Mouse (Mus musculus) embryonic facial prominence, embryonic 11.5 days (tissue): Measurements from ENCODE around the gene Rbbp4. TPM values are rescaled to one million over a fixed set of nuclear protein-coding genes. Genes with fewer than 3 reads are reported as not detected.

Experiments used
- ATAC-seq: fragments of 200-750 bp; cut with Nextera tagmentation; replicated peaks from 2 replicates; pipeline ENCODE4 v1.8.0; 2017; ENCODE audit warnings: low read depth; ENCODE audit not compliant: insufficient number of reproducible peaks, low FRiP score, low TSS enrichment
- DNase-seq: peaks from one replicate; pipeline ENCODE4 v3.0.0-alpha.2; 2015; ENCODE audit warnings: low spot score
- H3K27ac ChIP-seq: fragments of 300-500 bp; sonication (generic); replicated peaks from 2 replicates; pipeline ENCODE4 v1.5.1; 2014; ENCODE audit warnings: mild to moderate bottlenecking, low read depth, low read length, control low read depth
- H3K27me3 ChIP-seq: fragments of 300-500 bp; sonication (generic); 2 replicates; pipeline ENCODE4 v1.6.1; 2014; ENCODE audit warnings: mild to moderate bottlenecking, low read length, moderate library complexity, mixed read lengths; ENCODE audit not compliant: control insufficient read depth, insufficient read depth
- H3K36me3 ChIP-seq: fragments of 300-500 bp; sonication (generic); replicated peaks from 2 replicates; pipeline ENCODE4 v1.6.1; 2014; ENCODE audit warnings: low read depth, mild to moderate bottlenecking, low read length, moderate library complexity, mixed read lengths; ENCODE audit not compliant: control insufficient read depth, insufficient read depth
- H3K4me1 ChIP-seq: fragments of 300-500 bp; sonication (generic); 2 replicates; pipeline ENCODE4 v1.6.1; 2014; ENCODE audit warnings: low read length, mixed read lengths; ENCODE audit not compliant: control insufficient read depth, insufficient read depth
- H3K4me2 ChIP-seq: fragments of 300-500 bp; sonication (generic); 2 replicates; pipeline ENCODE4 v1.6.1; 2014; ENCODE audit warnings: low read depth, mild to moderate bottlenecking, control low read depth, low read length, moderate library complexity
- H3K4me3 ChIP-seq: fragments of 300-500 bp; sonication (generic); 2 replicates; pipeline ENCODE4 v1.5.1; 2014; ENCODE audit warnings: low read depth, low read length, control low read depth
- H3K9ac ChIP-seq: fragments of 300-500 bp; sonication (generic); replicated peaks from 2 replicates; pipeline ENCODE4 v1.6.1; 2014; ENCODE audit warnings: mild to moderate bottlenecking, control low read depth, low read length
- H3K9me3 ChIP-seq: fragments of 300-500 bp; sonication (generic); replicated peaks from 2 replicates; pipeline ENCODE4 v1.6.1; 2016; ENCODE audit warnings: mild to moderate bottlenecking, low read length, inconsistent platforms, mixed read lengths; ENCODE audit not compliant: control insufficient read depth
- WGBS: fragments of 180-500 bp; shearing (Covaris S2); extraction: QIAGEN DNeasy Blood & Tissue Kit; methylation state at CpG from one replicate; pipeline ENCODE4 v1.1.7; 2014; 5-methylcytosine and 5-hydroxymethylcytosine counted together
- polyA plus RNA-seq: library from polyadenylated mRNA; unstranded; fragments of >200 nt; fragmentation: Nextera tagmentation; extraction: Ambion mirVana; gene quantifications from 2 replicates; pipeline ENCODE4 v1.2.1, GENCODE M21; 2014

The Rbbp4 gene
- polyA plus RNA-seq: 584 and 661 TPM in 2 replicates

DNA sequence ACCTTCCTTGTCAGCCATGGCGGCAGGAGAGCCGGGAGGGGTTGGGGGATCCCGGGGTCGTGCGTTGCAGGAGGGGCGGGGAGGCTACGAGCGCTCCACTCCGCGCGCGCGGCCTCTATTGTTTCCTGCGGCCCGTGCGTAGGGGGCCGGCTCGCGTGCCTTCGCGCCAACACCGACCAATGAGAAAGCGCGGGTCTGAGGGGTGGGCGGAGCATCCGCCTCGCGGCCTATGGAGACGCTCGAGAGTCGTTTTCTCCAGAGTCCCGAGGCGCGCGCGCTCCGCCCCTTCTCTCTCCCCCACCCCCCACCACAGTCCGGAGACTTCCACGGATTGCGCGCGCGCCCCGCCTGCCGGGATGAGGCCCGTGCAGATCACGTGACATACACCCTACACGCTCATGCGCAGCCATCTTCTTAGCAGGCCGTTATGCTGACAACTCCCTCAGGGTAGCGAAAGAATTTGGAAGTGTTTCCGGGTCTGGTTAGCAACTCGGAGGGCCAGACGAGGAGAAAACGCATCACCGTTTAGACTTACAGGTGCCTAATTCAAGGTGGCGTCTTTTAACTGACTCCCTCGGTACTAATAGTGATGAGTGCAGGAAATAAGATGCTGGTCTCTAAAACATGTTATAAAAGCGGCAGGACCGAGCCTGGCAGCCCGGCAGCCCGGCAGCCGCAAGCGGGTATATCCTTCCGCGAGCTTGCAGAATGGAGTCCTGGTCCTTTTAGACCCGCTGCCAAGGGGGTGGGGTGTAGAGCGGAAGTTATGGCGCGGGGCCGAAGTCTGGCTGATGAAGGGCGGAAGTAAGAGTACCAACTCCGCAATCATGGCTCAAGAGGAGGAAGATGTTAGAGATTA lies at the start of gene Rbbp4, which contains the start of gene Zbtb8os:
Rbbp4 (minus strand) TSS at position 155 of the 859 bp plus-strand sequence.
Zbtb8os (plus strand) TSS at position 480 of the 859 bp plus-strand sequence.
- H3K27me3 ChIP-seq: no peaks in the 10 kb centered on the region
- peaks cover 3% of the 10 kb centered on the region; the same call in 1 of the 2 replicates for H3K36me3 ChIP-seq
- H3K27ac ChIP-seq: peak within 1 kb of the TSS; percentile 97
- peak within 1 kb of the TSS; percentile 99 for H3K9ac ChIP-seq
- under 1% methylated on average over 73 of the region's 73 CpGs for WGBS
- H3K4me2 ChIP-seq: peak within 1 kb of the TSS; percentile 57
- H3K4me3 ChIP-seq: peak within 1 kb of the TSS; percentile 95
- H3K9me3 ChIP-seq: no peaks in the 10 kb centered on the region
- DNase-seq: peak; percentile 100
- peak; percentile 95 for ATAC-seq
- H3K4me1 ChIP-seq: peaks cover 3% of the 10 kb centered on the region; the same call in 1 of the 2 replicates

DNA sequence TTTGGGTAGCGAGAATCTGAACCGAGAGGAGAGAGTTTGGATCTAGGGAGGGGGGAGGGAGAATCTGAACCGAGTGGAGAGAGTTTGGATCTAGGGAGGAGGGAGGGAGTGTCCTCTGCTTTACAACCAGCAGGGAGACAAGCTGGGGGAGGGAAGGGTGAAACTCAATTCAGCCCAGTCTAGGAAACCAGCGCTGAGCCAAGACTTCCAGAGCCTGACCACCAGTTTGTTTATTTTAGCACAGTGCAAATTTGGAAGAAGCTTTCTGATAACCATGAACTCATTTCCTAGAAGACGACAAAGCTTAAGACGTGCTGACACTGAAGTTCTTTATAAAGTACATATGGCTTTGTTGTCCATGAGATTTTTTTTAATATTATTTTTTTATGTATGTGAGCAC lies 49.3 kb upstream of the Rbbp4 start:
- Histone ChIP-seq H3K27me3 (no peaks in the 10 kb centered on the region), H3K36me3 (no peaks in the 10 kb centered on the region), H3K4me1 (no peaks in the 10 kb centered on the region), H3K9me3 (no peaks in the 10 kb centered on the region), H3K27ac (no peak overlapping the region), H3K4me2 (no peak overlapping the region), H3K9ac (no peak overlapping the region), H3K4me3 (no peak overlapping the region)
- no peak for DNase-seq
- WGBS: 35% methylated on average over 6 of the region's 6 CpGs
- no peak for ATAC-seq

DNA sequence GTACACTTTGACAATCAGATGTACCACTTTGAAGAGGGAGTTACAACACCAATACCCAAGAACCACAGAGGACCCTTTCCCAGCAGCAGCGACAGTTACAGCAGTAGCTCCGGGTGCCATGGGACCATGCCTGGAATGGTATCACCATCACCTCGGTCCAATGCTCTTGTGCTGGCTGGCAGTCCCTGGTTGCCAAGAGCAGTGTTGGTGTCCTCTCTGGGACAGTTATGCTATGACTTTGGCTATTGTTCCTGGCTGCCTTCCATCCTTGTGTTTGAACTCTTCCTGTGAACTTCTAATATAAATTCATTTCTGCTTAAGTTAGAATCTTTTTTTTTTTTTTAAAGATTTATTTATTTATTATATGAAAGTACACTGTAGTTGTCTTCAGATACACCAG lies 48.4 kb upstream of the Rbbp4 start:
- Histone ChIP-seq H3K36me3 (no peaks in the 10 kb centered on the region), H3K27ac (no peak overlapping the region), H3K9ac (no peak overlapping the region), H3K27me3 (peaks cover 4% of the 10 kb centered on the region), H3K4me3 (no peak overlapping the region), H3K9me3 (no peaks in the 10 kb centered on the region), H3K4me1 (no peaks in the 10 kb centered on the region), H3K4me2 (no peak overlapping the region)
- DNase-seq (no peak), ATAC-seq (no peak)
- 93% methylated on average over 3 of the region's 3 CpGs for WGBS

DNA sequence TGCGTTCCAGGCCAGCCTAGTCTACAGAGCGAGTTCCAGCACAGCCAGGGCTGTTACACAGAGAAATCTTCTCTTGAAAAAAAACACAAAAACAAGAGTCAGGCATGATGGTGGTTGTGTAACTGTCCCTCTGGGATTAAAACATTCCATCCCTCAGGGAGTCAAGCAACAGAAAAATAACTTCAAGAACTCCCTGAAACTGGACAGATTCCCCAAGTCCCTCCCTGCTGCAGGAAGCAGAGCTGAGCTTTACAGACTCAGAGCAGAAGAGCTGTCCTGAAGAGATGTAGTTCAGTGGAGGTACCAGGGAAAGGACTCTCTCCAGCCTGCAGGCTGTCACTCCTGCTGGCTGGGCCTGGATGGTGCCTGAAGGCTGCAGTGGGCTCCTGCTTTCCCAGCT lies 47.3 kb upstream of the Rbbp4 start:
- no peaks in the 10 kb centered on the region for H3K4me1 ChIP-seq
- ATAC-seq: no peak
- no peak overlapping the region for H3K27ac ChIP-seq
- H3K9me3 ChIP-seq: no peaks in the 10 kb centered on the region
- WGBS: 84% methylated on average over 2 of the region's 2 CpGs
- no peaks in the 10 kb centered on the region for H3K36me3 ChIP-seq
- no peak overlapping the region for H3K4me3 ChIP-seq
- no peak for DNase-seq
- H3K27me3 ChIP-seq: peaks cover 4% of the 10 kb centered on the region
- no peak overlapping the region for H3K4me2 ChIP-seq
- H3K9ac ChIP-seq: no peak overlapping the region

DNA sequence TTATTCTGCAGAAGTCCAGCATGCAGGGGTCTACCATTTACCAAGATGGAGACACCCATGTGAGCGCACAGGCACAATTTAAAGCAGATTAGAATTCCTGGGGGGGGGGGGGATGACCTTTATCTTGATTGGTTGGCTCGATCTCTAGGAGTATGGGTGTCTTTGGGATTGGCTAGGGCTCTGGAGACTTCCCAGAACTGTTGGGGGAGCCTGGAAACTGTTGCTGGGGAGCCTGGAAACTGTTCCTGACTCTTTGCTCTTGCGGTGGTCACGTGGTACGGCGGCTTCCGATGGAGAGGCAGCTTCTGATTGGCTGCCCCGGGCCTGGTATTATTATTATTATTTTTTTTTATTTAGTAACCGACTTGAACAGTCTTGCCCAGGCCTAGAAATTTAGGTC lies 46.9 kb upstream of the Rbbp4 start:
- no peak overlapping the region for H3K4me2 ChIP-seq
- no peaks in the 10 kb centered on the region for H3K4me1 ChIP-seq
- H3K27me3 ChIP-seq: peaks cover 4% of the 10 kb centered on the region
- H3K9ac ChIP-seq: no peak overlapping the region
- H3K4me3 ChIP-seq: no peak overlapping the region
- no peak for ATAC-seq
- H3K9me3 ChIP-seq: no peaks in the 10 kb centered on the region
- DNase-seq: no peak
- 94% methylated on average over 9 of the region's 9 CpGs for WGBS
- no peaks in the 10 kb centered on the region for H3K36me3 ChIP-seq
- no peak overlapping the region for H3K27ac ChIP-seq

DNA sequence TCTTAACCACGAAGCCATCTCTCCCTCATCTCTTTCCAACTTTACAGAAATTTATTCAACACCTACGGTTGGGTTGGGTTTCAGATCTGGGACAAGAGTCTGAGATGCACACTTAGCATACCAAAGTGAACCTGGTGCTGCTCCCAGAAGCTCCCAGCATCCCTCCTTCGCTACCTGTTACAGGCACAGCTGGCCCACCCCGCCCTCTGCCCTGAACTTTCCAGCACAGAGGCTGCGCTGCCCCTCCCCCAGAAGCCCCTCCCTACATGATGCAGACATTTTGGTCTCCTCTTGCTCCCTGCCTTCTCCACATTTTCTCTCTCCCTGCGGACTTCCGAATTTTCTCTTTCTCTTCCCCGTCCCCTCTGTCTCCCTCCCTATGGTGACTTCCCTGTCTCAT lies 46.0 kb upstream of the Rbbp4 start:
- no peak overlapping the region for H3K9ac ChIP-seq
- no peak overlapping the region for H3K4me2 ChIP-seq
- no peak overlapping the region for H3K4me3 ChIP-seq
- WGBS: 80% methylated on average over 8 of the region's 8 CpGs
- DNase-seq (no peak), ATAC-seq (no peak)
- H3K36me3 ChIP-seq: no peaks in the 10 kb centered on the region
- no peaks in the 10 kb centered on the region for H3K4me1 ChIP-seq
- peaks cover 10% of the 10 kb centered on the region for H3K27me3 ChIP-seq
- no peak overlapping the region for H3K27ac ChIP-seq
- no peaks in the 10 kb centered on the region for H3K9me3 ChIP-seq

DNA sequence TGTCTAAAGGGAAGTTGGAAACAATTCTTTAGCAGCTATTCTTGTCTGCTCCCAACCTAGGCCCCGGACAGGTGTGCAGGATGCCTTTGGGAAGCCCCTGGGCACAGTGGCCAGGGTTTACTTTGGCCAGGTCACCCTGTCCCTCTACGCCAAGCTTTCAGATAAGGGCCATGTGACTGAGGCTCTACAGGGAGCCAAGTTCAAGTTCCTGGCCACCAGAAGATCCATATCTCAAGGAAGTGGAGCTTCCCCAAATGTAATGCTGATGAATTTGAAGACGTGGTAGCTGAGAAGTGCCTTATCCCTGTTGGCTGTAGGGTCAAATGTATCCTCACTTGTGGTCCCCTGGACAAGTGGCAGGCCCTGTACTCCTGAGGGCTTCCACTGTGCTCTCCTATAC lies 44.6 kb upstream of the Rbbp4 start:
- DNase-seq (no peak), ATAC-seq (no peak)
- no peak overlapping the region for H3K4me3 ChIP-seq
- H3K27me3 ChIP-seq: peaks cover 10% of the 10 kb centered on the region
- H3K27ac ChIP-seq: no peak overlapping the region
- H3K4me1 ChIP-seq: no peaks in the 10 kb centered on the region
- 83% methylated on average over 3 of the region's 3 CpGs for WGBS
- H3K36me3 ChIP-seq: no peaks in the 10 kb centered on the region
- no peak overlapping the region for H3K9ac ChIP-seq
- H3K4me2 ChIP-seq: no peak overlapping the region
- no peaks in the 10 kb centered on the region for H3K9me3 ChIP-seq

DNA sequence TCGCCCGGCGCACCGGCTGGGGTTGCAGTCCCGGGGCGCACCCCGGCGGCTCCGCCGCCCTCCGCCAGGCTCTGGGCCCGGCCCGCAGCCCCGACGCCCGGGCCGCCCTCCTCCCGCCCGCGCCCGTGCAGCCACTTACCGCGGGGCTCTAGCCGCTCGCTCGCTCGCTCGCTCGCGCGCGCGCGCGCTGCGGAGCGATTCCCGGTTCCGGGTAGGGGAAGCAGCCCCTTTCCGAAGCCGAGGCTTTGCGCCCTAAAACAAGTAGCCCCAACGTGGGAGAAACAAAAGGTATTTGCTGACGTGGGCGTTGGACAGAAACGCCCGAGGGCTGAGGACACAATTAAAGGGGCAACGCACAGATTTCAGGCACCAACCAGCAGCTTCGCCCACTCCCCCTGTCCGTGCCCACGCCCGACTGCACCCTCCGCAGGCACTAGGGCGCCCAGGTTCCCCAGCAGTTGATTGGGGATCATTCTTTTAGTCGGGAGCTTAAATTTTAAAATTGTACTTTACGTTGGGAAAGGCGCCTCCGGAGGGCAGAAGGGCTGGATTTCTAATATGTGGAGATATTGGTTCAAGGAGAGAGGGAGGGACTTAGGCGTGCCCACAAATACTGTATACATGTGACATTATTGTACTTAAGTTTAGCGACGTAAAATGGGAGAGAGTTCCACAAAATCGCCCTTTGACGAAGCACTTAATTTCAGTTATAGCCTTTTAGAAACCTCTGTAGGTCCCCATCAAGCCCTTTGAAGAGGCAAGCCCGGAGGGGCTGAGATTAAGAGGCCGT lies 42.6 kb upstream of the Rbbp4 start, which contains the start of gene Zbtb8a:
Zbtb8a (minus strand) TSS at position 516 of the 790 bp plus-strand sequence.
- peak within 1 kb of the TSS; percentile 59 for H3K27ac ChIP-seq
- H3K4me2 ChIP-seq: peak within 1 kb of the TSS; percentile 79
- H3K9me3 ChIP-seq: no peaks in the 10 kb centered on the region
- 2% methylated on average over 52 of the region's 65 CpGs for WGBS
- peaks cover 10% of the 10 kb centered on the region for H3K27me3 ChIP-seq
- peak within 1 kb of the TSS; percentile 87 for H3K9ac ChIP-seq
- DNase-seq (peak; percentile 69), ATAC-seq (no peak)
- H3K36me3 ChIP-seq: no peaks in the 10 kb centered on the region
- H3K4me1 ChIP-seq: no peaks in the 10 kb centered on the region
- peak within 1 kb of the TSS; percentile 71 for H3K4me3 ChIP-seq
